ENCODE assay signal across 9 mouse cellular contexts in the genomic region with DNA sequence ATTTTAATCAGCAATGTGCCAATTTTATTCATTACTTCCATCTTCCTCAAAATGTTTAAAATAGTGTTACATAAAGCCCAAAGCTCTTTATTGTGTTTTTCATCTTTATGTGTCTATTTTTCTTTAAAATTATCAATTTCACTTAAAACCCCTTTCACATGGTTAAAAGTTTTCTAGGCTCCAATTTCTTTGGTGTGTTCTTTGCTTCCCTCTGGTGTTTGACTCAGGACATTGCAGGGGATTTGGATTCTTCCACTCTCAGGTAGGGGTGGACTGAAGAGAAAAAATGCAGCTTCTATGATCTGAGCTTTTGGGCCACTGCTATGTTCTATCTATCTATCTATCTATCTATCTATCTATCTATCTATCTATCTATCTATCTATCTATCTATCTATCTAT. TPM values are rescaled to one million over a fixed set of nuclear protein-coding genes. Genes with fewer than 3 reads are reported as not detected.
DNase-seq lines count a peak whose midpoint lies in the region; ATAC-seq and TF ChIP-seq lines count a peak whose summit lies in the region.
"Had no signal": no experiment of that assay in that cellular context is flagged by ENCODE, and none has a peak within 500 bp of the region (broad histone marks: within the 10 kb centered on the region; RNA-seq: fewer than 3 reads in every experiment).

No protein-coding gene starts in this region.

- peak; percentile 29 for DNase-seq in gastrocnemius, adult 18-20 months (ENCODE audit: low spot score)
- no peak for DNase-seq in gastrocnemius, postnatal 10 days
- DNase-seq in midbrain, postnatal 0 days (ENCODE audit: low spot score): peak; percentile 76
- peak; percentile 78 for DNase-seq in splenic B cell, adult 2 months (ENCODE audit: low read depth, low spot score)
- DNase-seq in natural killer cell, adult 2 months (ENCODE audit: low spot score in 2 of 2): no peak

- no peaks in the 10 kb centered on the region for H3K9me3 ChIP-seq in midbrain, postnatal 0 days (ENCODE audit: low read length)
- no peaks in the 10 kb centered on the region for H3K9me3 ChIP-seq in midbrain, embryonic 15.5 days
- H3K9me3 ChIP-seq in forebrain, embryonic 13.5 days (replicated peaks): peaks cover 7% of the 10 kb centered on the region

- H3K9ac ChIP-seq in midbrain, postnatal 0 days (replicated peaks; ENCODE audit: low read length, poor library complexity, severe bottlenecking): no peak overlapping the region
- no peak overlapping the region for H3K9ac ChIP-seq in midbrain, embryonic 15.5 days
- no peak overlapping the region for H3K9ac ChIP-seq in forebrain, embryonic 13.5 days
- H3K9ac ChIP-seq: heart, embryonic 15.5 days had no signal

- no peak for ATAC-seq in midbrain, postnatal 0 days (ENCODE audit: low FRiP score)
- ATAC-seq in midbrain, embryonic 15.5 days (replicated peaks): no peak
- 0 out of 2 replicates have a peak, but pooled peaks have one; percentile 62 for ATAC-seq in erythroblast, adult 5-6 weeks (replicated peaks; ENCODE audit: low FRiP score, poor library complexity, severe bottlenecking)
- ATAC-seq in forebrain, embryonic 13.5 days: no peak

- H3K4me2 ChIP-seq in midbrain, postnatal 0 days (ENCODE audit: low read depth, low read length, poor library complexity, severe bottlenecking): no peak overlapping the region
- H3K4me2 ChIP-seq in midbrain, embryonic 15.5 days: no peak overlapping the region
- H3K4me2 ChIP-seq in forebrain, embryonic 13.5 days: no peak overlapping the region
- H3K4me2 ChIP-seq: heart, embryonic 15.5 days had no signal

- no peak overlapping the region for H3K4me3 ChIP-seq in midbrain, postnatal 0 days (ENCODE audit: low read depth, low read length)
- H3K4me3 ChIP-seq in midbrain, embryonic 15.5 days: no peak overlapping the region
- no peak overlapping the region for H3K4me3 ChIP-seq in forebrain, embryonic 13.5 days
- H3K4me3 ChIP-seq: heart, embryonic 15.5 days had no signal

- H3K27ac ChIP-seq in midbrain, postnatal 0 days (ENCODE audit: low read depth, low read length): no peak overlapping the region
- no peak overlapping the region for H3K27ac ChIP-seq in midbrain, embryonic 15.5 days
- no peak overlapping the region for H3K27ac ChIP-seq in forebrain, embryonic 13.5 days
- H3K27ac ChIP-seq: heart, embryonic 15.5 days had no signal

- H3K27me3 ChIP-seq in midbrain, postnatal 0 days (ENCODE audit: insufficient read depth, low read length): no peaks in the 10 kb centered on the region
- H3K27me3 ChIP-seq in midbrain, embryonic 15.5 days (replicated peaks): no peaks in the 10 kb centered on the region
- H3K27me3 ChIP-seq in splenic B cell, adult 2 months (ENCODE audit: control insufficient read depth, insufficient read depth, low read length, poor library complexity, severe bottlenecking): no peaks in the 10 kb centered on the region
- H3K27me3 ChIP-seq in forebrain, embryonic 13.5 days: no peaks in the 10 kb centered on the region
- H3K27me3 ChIP-seq: heart, embryonic 15.5 days had no signal

- H3K4me1 ChIP-seq in midbrain, postnatal 0 days (ENCODE audit: insufficient read depth, low read length): no peaks in the 10 kb centered on the region
- H3K4me1 ChIP-seq in midbrain, embryonic 15.5 days: no peaks in the 10 kb centered on the region
- H3K4me1 ChIP-seq in forebrain, embryonic 13.5 days: no peaks in the 10 kb centered on the region
- H3K4me1 ChIP-seq: heart, embryonic 15.5 days had no signal

- peak; percentile 87 for TF ChIP-seq CTCF in midbrain, postnatal 0 days (IDR thresholded peaks at IDR 0.05)

- H3K36me3 ChIP-seq in midbrain, postnatal 0 days (ENCODE audit: insufficient read depth, low read length): no peaks in the 10 kb centered on the region
- H3K36me3 ChIP-seq in midbrain, embryonic 15.5 days (replicated peaks): no peaks in the 10 kb centered on the region
- H3K36me3 ChIP-seq in splenic B cell, adult 2 months (ENCODE audit: control insufficient read depth, insufficient read depth, low read length, poor library complexity, severe bottlenecking): no peaks in the 10 kb centered on the region
- no peaks in the 10 kb centered on the region for H3K36me3 ChIP-seq in forebrain, embryonic 13.5 days (ENCODE audit: poor library complexity, severe bottlenecking)
- H3K36me3 ChIP-seq: heart, embryonic 15.5 days had no signal

RNA-seq across cellular contexts. Expression of a gene that starts 9.5 kb away (rescaled TPM):
- 10 to 100 TPM; 50.1 to 52.0 TPM for total RNA-seq in gastrocnemius, adult 18-20 months (2021)
- total RNA-seq in gastrocnemius, postnatal 10 days (2021): 10 to 100 TPM; 31.1 to 36.6 TPM
- total RNA-seq in midbrain, postnatal 0 days (2014; rRNA removed): 43.7 and 51.3 TPM in 2 replicates
- polyA plus RNA-seq in midbrain, postnatal 0 days (2015; fragmentation: Nextera tagmentation; extraction: Ambion mirVana): 38.9 and 42.2 TPM in 2 replicates
- 19.5 and 20.4 TPM in 2 replicates for polyA plus RNA-seq in midbrain, embryonic 15.5 days (2015; fragmentation: Nextera tagmentation; extraction: Ambion mirVana)
- 2.7 TPM in 1 of 2 replicates, not detected in the other for total RNA-seq in erythroblast, adult 5-6 weeks (2015; ENCODE audit: low replicate concordance)
- total RNA-seq in erythroblast, adult 5-6 weeks (2017; ENCODE audit: low replicate concordance): 2.2 and 3.0 TPM in 2 replicates
- 9.5 and 10.4 TPM in 2 replicates for polyA plus RNA-seq in forebrain, embryonic 13.5 days (2015; fragmentation: Nextera tagmentation; extraction: Ambion mirVana)

RNA-seq across cellular contexts. Expression of a gene that starts 16.4 kb away (rescaled TPM):
- 1 to 10 TPM; 4.2 to 4.7 TPM for total RNA-seq in gastrocnemius, adult 18-20 months (2021)
- 1 to 10 TPM; 7.4 to 7.6 TPM for total RNA-seq in gastrocnemius, postnatal 10 days (2021)
- 38.4 and 47.6 TPM in 2 replicates for total RNA-seq in midbrain, postnatal 0 days (2014; rRNA removed)
- 55.9 and 60.8 TPM in 2 replicates for polyA plus RNA-seq in midbrain, postnatal 0 days (2015; fragmentation: Nextera tagmentation; extraction: Ambion mirVana)
- polyA plus RNA-seq in midbrain, embryonic 15.5 days (2015; fragmentation: Nextera tagmentation; extraction: Ambion mirVana): 65.3 and 69.9 TPM in 2 replicates
- 0.58 and 6.7 TPM in 2 replicates for total RNA-seq in erythroblast, adult 5-6 weeks (2015; ENCODE audit: low replicate concordance)
- 5.2 and 8.7 TPM in 2 replicates for total RNA-seq in erythroblast, adult 5-6 weeks (2017; ENCODE audit: low replicate concordance)
- polyA plus RNA-seq in forebrain, embryonic 13.5 days (2015; fragmentation: Nextera tagmentation; extraction: Ambion mirVana): 62.1 and 71.1 TPM in 2 replicates

RNA-seq across cellular contexts. Expression of a gene that starts 28.3 kb away (rescaled TPM):
- total RNA-seq in gastrocnemius, adult 18-20 months (2021): 10 to 100 TPM; 11.7 to 12.0 TPM
- 10 to 100 TPM; 14.0 to 18.0 TPM for total RNA-seq in gastrocnemius, postnatal 10 days (2021)
- total RNA-seq in midbrain, postnatal 0 days (2014; rRNA removed): 141 and 168 TPM in 2 replicates
- polyA plus RNA-seq in midbrain, postnatal 0 days (2015; fragmentation: Nextera tagmentation; extraction: Ambion mirVana): 8.1 and 10.6 TPM in 2 replicates
- polyA plus RNA-seq in midbrain, embryonic 15.5 days (2015; fragmentation: Nextera tagmentation; extraction: Ambion mirVana): 12.3 and 13.7 TPM in 2 replicates
- 20.0 and 20.3 TPM in 2 replicates for total RNA-seq in erythroblast, adult 5-6 weeks (2015; ENCODE audit: low replicate concordance)
- 8.6 and 9.9 TPM in 2 replicates for total RNA-seq in erythroblast, adult 5-6 weeks (2017; ENCODE audit: low replicate concordance)
- polyA plus RNA-seq in forebrain, embryonic 13.5 days (2015; fragmentation: Nextera tagmentation; extraction: Ambion mirVana): 12.3 and 14.1 TPM in 2 replicates

RNA-seq across cellular contexts. Expression of a gene that starts 37.4 kb away (rescaled TPM):
- total RNA-seq in gastrocnemius, adult 18-20 months (2021): 10 to 100 TPM; 23.5 to 24.1 TPM
- 10 to 100 TPM; 18.9 to 21.7 TPM for total RNA-seq in gastrocnemius, postnatal 10 days (2021)
- 88.2 and 93.2 TPM in 2 replicates for total RNA-seq in midbrain, postnatal 0 days (2014; rRNA removed)
- polyA plus RNA-seq in midbrain, postnatal 0 days (2015; fragmentation: Nextera tagmentation; extraction: Ambion mirVana): 12.3 and 14.7 TPM in 2 replicates
- 16.5 and 17.7 TPM in 2 replicates for polyA plus RNA-seq in midbrain, embryonic 15.5 days (2015; fragmentation: Nextera tagmentation; extraction: Ambion mirVana)
- total RNA-seq in erythroblast, adult 5-6 weeks (2015; ENCODE audit: low replicate concordance): 10.2 and 10.4 TPM in 2 replicates
- total RNA-seq in erythroblast, adult 5-6 weeks (2017; ENCODE audit: low replicate concordance): 12.8 and 17.0 TPM in 2 replicates
- polyA plus RNA-seq in forebrain, embryonic 13.5 days (2015; fragmentation: Nextera tagmentation; extraction: Ambion mirVana): 10.5 and 10.9 TPM in 2 replicates

RNA-seq across cellular contexts. Expression of a gene that starts 43.8 kb away (rescaled TPM):
- 10 to 100 TPM; 25.3 to 26.9 TPM for total RNA-seq in gastrocnemius, adult 18-20 months (2021)
- 10 to 100 TPM; 13.6 to 16.0 TPM for total RNA-seq in gastrocnemius, postnatal 10 days (2021)
- 21.9 and 26.4 TPM in 2 replicates for total RNA-seq in midbrain, postnatal 0 days (2014; rRNA removed)
- 16.4 and 17.9 TPM in 2 replicates for polyA plus RNA-seq in midbrain, postnatal 0 days (2015; fragmentation: Nextera tagmentation; extraction: Ambion mirVana)
- polyA plus RNA-seq in midbrain, embryonic 15.5 days (2015; fragmentation: Nextera tagmentation; extraction: Ambion mirVana): 15.0 and 16.8 TPM in 2 replicates
- 0.42 and 2.9 TPM in 2 replicates for total RNA-seq in erythroblast, adult 5-6 weeks (2015; ENCODE audit: low replicate concordance)
- 0.84 and 1.8 TPM in 2 replicates for total RNA-seq in erythroblast, adult 5-6 weeks (2017; ENCODE audit: low replicate concordance)
- polyA plus RNA-seq in forebrain, embryonic 13.5 days (2015; fragmentation: Nextera tagmentation; extraction: Ambion mirVana): 11.6 and 12.4 TPM in 2 replicates

Comparison
In these comparisons a context has a peak if more than half of its experiments do, and no peak if none do; other contexts are left out.
1. DNase-seq: peak in gastrocnemius, adult 18-20 months (single experiment), midbrain, postnatal 0 days (single experiment) and splenic B cell, adult 2 months (single experiment); none in gastrocnemius, postnatal 10 days (single experiment) and natural killer cell, adult 2 months (0 of 2).
2. RNA of a gene that starts 9.5 kb away (total RNA-seq): 50.1 to 52.0 TPM in gastrocnemius, adult 18-20 months, 43.7 to 51.3 TPM in midbrain, postnatal 0 days and 31.1 to 36.6 TPM in gastrocnemius, postnatal 10 days; 2.2 to 3.0 TPM in erythroblast, adult 5-6 weeks; every median in the first group is over 4 times any median in the second.